Mouse (Mus musculus) sigmoid colon, adult 10 weeks (tissue): Measurements from ENCODE around the gene Lrrn1. TPM values are rescaled to one million over a fixed set of nuclear protein-coding genes. Genes with fewer than 3 reads are reported as not detected.

Experiments used
- polyA plus RNA-seq: library from polyadenylated mRNA; stranded (reverse); fragments of 350-450 nt; fragmentation: Illumina TruSeq; extraction: RNeasy Lipid Tissue Mini Kit (QIAGEN cat#74804); gene quantifications from one replicate; pipeline ENCODE4 v1.2.3, GENCODE M21; 2014; ENCODE audit warnings: low read depth, low replicate concordance

Gene Lrrn1
- polyA plus RNA-seq: 0.32 TPM

GRCm38 (mm10) chr6:107528877-107529864 lies at the start of gene Lrrn1:
Gene Lrrn1, plus strand, starts transcription at chr6:107529768.

